Mouse (Mus musculus) ES-Bruce4 (cell line): Measurements from ENCODE around the gene Pdgfb.

Source experiments
- CTCF ChIP-seq: IDR thresholded peaks from one replicate; pipeline ENCODE4 v1.8.1; 2011; ENCODE audit warnings: low read depth, low read length
- EP300 ChIP-seq: IDR thresholded peaks from 2 replicates; pipeline ENCODE4 v1.6.1; 2011; ENCODE audit warnings: low read depth, low read length; ENCODE audit not compliant: insufficient read depth
- POLR2A ChIP-seq: IDR thresholded peaks from one replicate; pipeline ENCODE4 v1.8.1; 2011; ENCODE audit warnings: low read length; ENCODE audit not compliant: insufficient read depth

GRCm38 (mm10) chr15:80044249-80044648, 29.5 kb upstream of the Pdgfb start:
- TF ChIP-seq EP300 (no peak), CTCF (no peak), POLR2A (no peak)
